Mouse (Mus musculus) neutrophil, adult 5-6 weeks (primary cell): Measurements from ENCODE around the gene Ccr6. TPM values are rescaled to one million over a fixed set of nuclear protein-coding genes. Genes with fewer than 3 reads are reported as not detected.

Experiments used
- ATAC-seq: fragments of 151-379, 151-347 bp; 2 replicates; pipeline ENCODE4 v1.8.0; 2017; ENCODE audit warnings: mild to moderate bottlenecking, moderate TSS enrichment; ENCODE audit not compliant: insufficient number of reproducible peaks, poor library complexity, low FRiP score, severe bottlenecking; ENCODE audit errors: extremely low read depth
- total RNA-seq: library from RNA; stranded (forward); fragments of 200-1000 nt; gene quantifications from 2 replicates; pipeline ENCODE4 v1.2.3, GENCODE M21; 2017

Gene Ccr6
- total RNA-seq, 1 experiment from 2014 or later = 73.4 TPM

GRCm38 (mm10) chr17:8229607-8230006, 6.2 kb upstream of the Ccr6 start:
- no peak for ATAC-seq

GRCm38 (mm10) chr17:8232089-8232488, 3.8 kb upstream of the Ccr6 start:
- ATAC-seq = peak; percentile 44; the same call in 1 of the 2 replicates

GRCm38 (mm10) chr17:8233618-8234214, 2.1 kb upstream of the Ccr6 start:
- ATAC-seq = peak; percentile 33

- no peak for ATAC-seq
These were observed 1.3 kb upstream of the Ccr6 start for GRCm38 (mm10) chr17:8234537-8234936.

- ATAC-seq = peak; percentile 46
These were observed 2.3 kb downstream of the Ccr6 start for GRCm38 (mm10) chr17:8238012-8238710.

GRCm38 (mm10) chr17:8239561-8239960, 3.7 kb downstream of the Ccr6 start:
- no peak for ATAC-seq

- no peak for ATAC-seq
These were observed 4.7 kb downstream of the Ccr6 start for GRCm38 (mm10) chr17:8240517-8240916.

- ATAC-seq = no peak
These were observed 5.8 kb downstream of the Ccr6 start for GRCm38 (mm10) chr17:8241645-8242044.

GRCm38 (mm10) chr17:8242186-8242585, 6.3 kb downstream of the Ccr6 start:
- no peak for ATAC-seq

- no peak for ATAC-seq
These were observed 8.3 kb downstream of the Ccr6 start for GRCm38 (mm10) chr17:8244124-8244523.

GRCm38 (mm10) chr17:8246102-8246754, 10.4 kb downstream of the Ccr6 start:
- peak; percentile 65; the same call in 1 of the 2 replicates for ATAC-seq

GRCm38 (mm10) chr17:8251704-8252103, 15.9 kb downstream of the Ccr6 start:
- no peak for ATAC-seq

GRCm38 (mm10) chr17:8254268-8254667, 18.4 kb downstream of the Ccr6 start:
- ATAC-seq = no peak

GRCm38 (mm10) chr17:8254914-8255313, 19.1 kb downstream of the Ccr6 start:
- ATAC-seq = peak; percentile 55

GRCm38 (mm10) chr17:8255583-8255982, 19.7 kb downstream of the Ccr6 start:
- ATAC-seq = peak; percentile 21; the same call in 1 of the 2 replicates

GRCm38 (mm10) chr17:8256982-8257381, 21.1 kb downstream of the Ccr6 start:
- ATAC-seq = no peak

GRCm38 (mm10) chr17:8264638-8265037, 28.8 kb downstream of the Ccr6 start:
- peak; percentile 73 for ATAC-seq

GRCm38 (mm10) chr17:8272054-8272749, 36.4 kb downstream of the Ccr6 start:
- ATAC-seq = no peak

GRCm38 (mm10) chr17:8272951-8273350, 37.1 kb downstream of the Ccr6 start:
- ATAC-seq = no peak
